Mouse (Mus musculus) forebrain, embryonic 14.5 days (tissue): ENCODE data around the gene Khdc4. TPM values are rescaled to one million over a fixed set of nuclear protein-coding genes. Genes with fewer than 3 reads are reported as not detected.
A peak's percentile ranks its signal among the peaks of the same experiment; 100 is the strongest.

Source experiments
- ATAC-seq: fragments of 200-750 bp; cut with Nextera tagmentation; 2 replicates; pipeline ENCODE4 v1.8.0; 2017; ENCODE audit warnings: mild to moderate bottlenecking, moderate library complexity
- DNase-seq: peaks from one replicate; pipeline ENCODE4 v3.0.0-alpha.2; 2015; ENCODE audit warnings: low spot score
- H3K27ac ChIP-seq: fragments of 300-500 bp; sonication (generic); 2 replicates; pipeline ENCODE4 v1.5.1; 2014; ENCODE audit warnings: low read depth, mild to moderate bottlenecking, control low read depth, low read length, moderate library complexity
- H3K27me3 ChIP-seq: fragments of 300-500 bp; sonication (generic); replicated peaks from 2 replicates; pipeline ENCODE4 v1.6.1; 2014; ENCODE audit warnings: low read length, control low read depth, mixed read lengths; ENCODE audit not compliant: control insufficient read depth, insufficient read depth
- H3K36me3 ChIP-seq: fragments of 300-500 bp; sonication (generic); 2 replicates; pipeline ENCODE4 v1.6.1; 2014; ENCODE audit warnings: low read length, control low read depth; ENCODE audit not compliant: control insufficient read depth, insufficient read depth
- H3K4me1 ChIP-seq: fragments of 300-500 bp; sonication (generic); 2 replicates; pipeline ENCODE4 v1.6.1; 2014; ENCODE audit warnings: antibody characterized with exemption, low read length, control low read depth; ENCODE audit not compliant: control insufficient read depth, insufficient read depth
- H3K4me2 ChIP-seq: fragments of 300-500 bp; sonication (generic); 2 replicates; pipeline ENCODE4 v1.6.1; 2014; ENCODE audit warnings: mild to moderate bottlenecking, control low read depth, low read length
- H3K4me3 ChIP-seq: fragments of 300-500 bp; sonication (generic); 2 replicates; pipeline ENCODE4 v1.5.1; 2014; ENCODE audit warnings: low read depth, low read length, control low read depth
- H3K9ac ChIP-seq: fragments of 300-500 bp; sonication (generic); 2 replicates; pipeline ENCODE4 v1.6.1; 2014; ENCODE audit warnings: mild to moderate bottlenecking, low read length, control low read depth, moderate library complexity
- H3K9me3 ChIP-seq: fragments of 300-500 bp; sonication (generic); replicated peaks from 2 replicates; pipeline ENCODE4 v1.6.1; 2016; ENCODE audit warnings: low read length, control low read depth, mixed read lengths; ENCODE audit not compliant: control insufficient read depth
- WGBS: fragments of 180-500 bp; shearing (Covaris S2); extraction: QIAGEN DNeasy Blood & Tissue Kit; methylation state at CpG from one replicate; pipeline ENCODE4 v1.1.7; 2014; 5-methylcytosine and 5-hydroxymethylcytosine counted together
- polyA plus RNA-seq: library from polyadenylated mRNA; unstranded; fragments of >200 nt; fragmentation: Nextera tagmentation; extraction: Ambion mirVana; gene quantifications from 2 replicates; pipeline ENCODE4 v1.2.1, GENCODE M21; 2014

The Khdc4 gene
- polyA plus RNA-seq, 1 experiment from 2014 or later = 71.7 TPM

GRCm38 (mm10) chr3:88761619-88762018, 76.0 kb downstream of the Khdc4 start:
- DNase-seq (no peak), ATAC-seq (no peak)
- WGBS = 95% methylated on average over 19 of the region's 19 CpGs
- no peak overlapping the region for H3K4me3 ChIP-seq
- H3K9me3 ChIP-seq = no peaks in the 10 kb centered on the region
- no peak overlapping the region for H3K9ac ChIP-seq
- no peak overlapping the region for H3K27ac ChIP-seq
- peaks cover 21% of the 10 kb centered on the region for H3K4me1 ChIP-seq
- no peaks in the 10 kb centered on the region for H3K27me3 ChIP-seq
- no peak overlapping the region for H3K4me2 ChIP-seq
- H3K36me3 ChIP-seq = peaks cover 66% of the 10 kb centered on the region

GRCm38 (mm10) chr3:88762401-88762831, 76.8 kb downstream of the Khdc4 start:
- H3K27me3 ChIP-seq = no peaks in the 10 kb centered on the region
- H3K4me1 ChIP-seq = peaks cover 13% of the 10 kb centered on the region
- WGBS = 22% methylated on average over 6 of the region's 6 CpGs
- peaks cover 58% of the 10 kb centered on the region for H3K36me3 ChIP-seq
- peak overlapping the region; percentile 58 for H3K27ac ChIP-seq
- peak overlapping the region; percentile 40; the same call in 1 of the 2 replicates for H3K9ac ChIP-seq
- no peaks in the 10 kb centered on the region for H3K9me3 ChIP-seq
- no peak for ATAC-seq
- peak; percentile 47 for DNase-seq
- H3K4me3 ChIP-seq = no peak overlapping the region
- peak overlapping the region; percentile 21 for H3K4me2 ChIP-seq

Other genes starting within 250 kb of the Khdc4 start
- gene Sema4a, start 224.6 kb upstream of the Khdc4 start, polyA plus RNA-seq = 12.2 and 15.2 TPM in 2 replicates
- gene Lmna, start 175.8 kb upstream of the Khdc4 start, polyA plus RNA-seq = 18.0 and 28.5 TPM in 2 replicates
- gene Mex3a, start 153.4 kb upstream of the Khdc4 start, polyA plus RNA-seq = 48.8 and 50.1 TPM in 2 replicates
- gene Rab25, start 137.5 kb upstream of the Khdc4 start, polyA plus RNA-seq = not detected in 2 replicates
- 107 and 122 TPM in 2 replicates for gene Lamtor2, start 132.7 kb upstream of the Khdc4 start, polyA plus RNA-seq
- gene Ubqln4, start 132.0 kb upstream of the Khdc4 start, polyA plus RNA-seq = 40.5 and 43.3 TPM in 2 replicates
- 135 and 155 TPM in 2 replicates for gene Ssr2, start 109.9 kb upstream of the Khdc4 start, polyA plus RNA-seq
- gene Arhgef2, start 79.8 kb upstream of the Khdc4 start, polyA plus RNA-seq = 90.6 and 122 TPM in 2 replicates
- gene Rxfp4, start 32.7 kb upstream of the Khdc4 start, polyA plus RNA-seq = not detected in 2 replicates
- gene Rit1, start 31.0 kb downstream of the Khdc4 start, polyA plus RNA-seq = 57.8 and 59.0 TPM in 2 replicates
- 188 and 214 TPM in 2 replicates for gene Syt11, start 89.4 kb downstream of the Khdc4 start, polyA plus RNA-seq
- 12.3 and 13.6 TPM in 2 replicates for gene Gon4l, start 149.4 kb downstream of the Khdc4 start, polyA plus RNA-seq
- 46.5 and 51.9 TPM in 2 replicates for gene Msto1, start 228.2 kb downstream of the Khdc4 start, polyA plus RNA-seq